Mouse (Mus musculus): ENCODE data around the gene Chst11.

Chst11 gene

GRCm38 (mm10) chr10:83181831-83182572, 196.7 kb downstream of the Chst11 start:
- DNase-seq (ENCODE audit: low spot score): peak; percentile 60

GRCm38 (mm10) chr10:83182573-83182960, 197.3 kb downstream of the Chst11 start:
- DNase-seq (ENCODE audit: low spot score): peak; percentile 89

GRCm38 (mm10) chr10:83183634-83184479, 198.6 kb downstream of the Chst11 start:
- DNase-seq (ENCODE audit: low spot score): no peak

- no peak for DNase-seq (ENCODE audit: low spot score)
These were observed 199.3 kb downstream of the Chst11 start for GRCm38 (mm10) chr10:83184480-83185069.

- DNase-seq (ENCODE audit: low spot score): no peak
These were observed 199.8 kb downstream of the Chst11 start for GRCm38 (mm10) chr10:83185121-83185520.

GRCm38 (mm10) chr10:83186167-83186566, 200.9 kb downstream of the Chst11 start:
- DNase-seq (ENCODE audit: low spot score): no peak

- no peak for DNase-seq (ENCODE audit: low spot score)
These were observed 201.7 kb downstream of the Chst11 start for GRCm38 (mm10) chr10:83186984-83187383.

GRCm38 (mm10) chr10:83189071-83189470, 203.8 kb downstream of the Chst11 start:
- no peak for DNase-seq (ENCODE audit: low spot score)

- DNase-seq (ENCODE audit: low spot score): no peak
These were observed 206.2 kb downstream of the Chst11 start for GRCm38 (mm10) chr10:83191476-83191875.

GRCm38 (mm10) chr10:83191982-83192381, 206.7 kb downstream of the Chst11 start:
- DNase-seq (ENCODE audit: low spot score): peak; percentile 32

GRCm38 (mm10) chr10:83197690-83198336, 212.5 kb downstream of the Chst11 start:
- peak; percentile 82 for DNase-seq (ENCODE audit: low spot score)

- no peak for DNase-seq (ENCODE audit: low spot score)
These were observed 213.4 kb downstream of the Chst11 start for GRCm38 (mm10) chr10:83198692-83199091.

GRCm38 (mm10) chr10:83199290-83199689, 214.0 kb downstream of the Chst11 start:
- DNase-seq (ENCODE audit: low spot score): no peak

GRCm38 (mm10) chr10:83201525-83201924, 216.2 kb downstream of the Chst11 start:
- DNase-seq (ENCODE audit: low spot score): no peak

GRCm38 (mm10) chr10:83202906-83203702, 217.8 kb downstream of the Chst11 start:
- DNase-seq (ENCODE audit: low spot score): no peak

- no peak for DNase-seq (ENCODE audit: low spot score)
These were observed 223.1 kb downstream of the Chst11 start for GRCm38 (mm10) chr10:83208436-83208835.

GRCm38 (mm10) chr10:83209388-83209787, 224.1 kb downstream of the Chst11 start:
- DNase-seq (ENCODE audit: low spot score): no peak

- DNase-seq (ENCODE audit: low spot score): no peak
These were observed 224.8 kb downstream of the Chst11 start for GRCm38 (mm10) chr10:83210122-83210521.

- DNase-seq (ENCODE audit: low spot score): peak; percentile 81
These were observed 225.8 kb downstream of the Chst11 start for GRCm38 (mm10) chr10:83210968-83211583.

- no peak for DNase-seq (ENCODE audit: low spot score)
These were observed 227.3 kb downstream of the Chst11 start for GRCm38 (mm10) chr10:83212618-83213017.

- DNase-seq (ENCODE audit: low spot score): no peak
These were observed 230.3 kb downstream of the Chst11 start for GRCm38 (mm10) chr10:83215559-83215958.
